Comparison of ENCODE assay signal across 9 mouse cellular contexts in genomic region chr16:33562874-33563537, GRCm38 (mm10). TPM values are rescaled to one million over a fixed set of nuclear protein-coding genes. Genes with fewer than 3 reads are reported as not detected.
DNase-seq lines count a peak whose midpoint lies in the region; ATAC-seq lines count a peak whose summit lies in the region.
"Had no signal": no experiment of that assay in that cellular context is flagged by ENCODE, and none has a peak within 500 bp of the region (broad histone marks: within the 10 kb centered on the region; RNA-seq: fewer than 3 reads in every experiment).

No protein-coding gene starts in this region.

- peak; percentile 66 for DNase-seq in kidney, postnatal 14 days
- no peak for DNase-seq in ovary, postnatal 14 days (ENCODE audit: low spot score)
- no peak for DNase-seq in spleen, postnatal 14 days (ENCODE audit: low spot score in 2 of 2)
- DNase-seq in MN1 (ENCODE audit: low spot score): no peak

- H3K9me3 ChIP-seq in midbrain, embryonic 13.5 days: no peaks in the 10 kb centered on the region
- no peaks in the 10 kb centered on the region for H3K9me3 ChIP-seq in midbrain, embryonic 15.5 days
- no peaks in the 10 kb centered on the region for H3K9me3 ChIP-seq in heart, embryonic 16.5 days (replicated peaks; ENCODE audit: control insufficient read depth, low read length)
- H3K9me3 ChIP-seq in stomach, embryonic 15.5 days: no peaks in the 10 kb centered on the region
- H3K9me3 ChIP-seq: forebrain, embryonic 12.5 days had no signal

- 0 out of 2 replicates have a peak overlapping the region, but pooled peaks have one; percentile 1 for H3K27ac ChIP-seq in midbrain, embryonic 13.5 days
- no peak overlapping the region for H3K27ac ChIP-seq in midbrain, embryonic 15.5 days
- H3K27ac ChIP-seq in heart, embryonic 16.5 days (ENCODE audit: low read length): peak overlapping the region; percentile 83
- H3K27ac ChIP-seq in stomach, embryonic 15.5 days: peak overlapping the region; percentile 84
- H3K27ac ChIP-seq: forebrain, embryonic 12.5 days had no signal

- H3K36me3 ChIP-seq in midbrain, embryonic 13.5 days: no peaks in the 10 kb centered on the region
- H3K36me3 ChIP-seq in midbrain, embryonic 15.5 days (replicated peaks): no peaks in the 10 kb centered on the region
- no peaks in the 10 kb centered on the region for H3K36me3 ChIP-seq in heart, embryonic 16.5 days (ENCODE audit: control insufficient read depth, insufficient read depth)
- H3K36me3 ChIP-seq in stomach, embryonic 15.5 days: no peaks in the 10 kb centered on the region
- H3K36me3 ChIP-seq: forebrain, embryonic 12.5 days had no signal

- H3K4me3 ChIP-seq in midbrain, embryonic 13.5 days (replicated peaks): no peak overlapping the region
- H3K4me3 ChIP-seq in midbrain, embryonic 15.5 days: no peak overlapping the region
- no peak overlapping the region for H3K4me3 ChIP-seq in heart, embryonic 16.5 days (ENCODE audit: low read length)
- H3K4me3 ChIP-seq in stomach, embryonic 15.5 days (replicated peaks): no peak overlapping the region
- H3K4me3 ChIP-seq: forebrain, embryonic 12.5 days had no signal

- no peak overlapping the region for H3K9ac ChIP-seq in midbrain, embryonic 13.5 days (replicated peaks)
- no peak overlapping the region for H3K9ac ChIP-seq in midbrain, embryonic 15.5 days
- peak overlapping the region; percentile 47; the same call in 1 of the 2 replicates for H3K9ac ChIP-seq in heart, embryonic 16.5 days (ENCODE audit: low read length)
- no peak overlapping the region for H3K9ac ChIP-seq in stomach, embryonic 15.5 days
- H3K9ac ChIP-seq: forebrain, embryonic 12.5 days had no signal

- no peak overlapping the region for H3K4me2 ChIP-seq in midbrain, embryonic 13.5 days (replicated peaks)
- H3K4me2 ChIP-seq in midbrain, embryonic 15.5 days: no peak overlapping the region
- 0 out of 2 replicates have a peak overlapping the region, but pooled peaks have one; percentile 5 for H3K4me2 ChIP-seq in heart, embryonic 16.5 days (ENCODE audit: low read depth, low read length)
- H3K4me2 ChIP-seq in stomach, embryonic 15.5 days: no peak overlapping the region
- H3K4me2 ChIP-seq: forebrain, embryonic 12.5 days had no signal

- no peaks in the 10 kb centered on the region for H3K27me3 ChIP-seq in midbrain, embryonic 13.5 days
- no peaks in the 10 kb centered on the region for H3K27me3 ChIP-seq in midbrain, embryonic 15.5 days (replicated peaks)
- H3K27me3 ChIP-seq in heart, embryonic 16.5 days (ENCODE audit: control insufficient read depth, insufficient read depth, low read length): no peaks in the 10 kb centered on the region
- H3K27me3 ChIP-seq in stomach, embryonic 15.5 days (replicated peaks): no peaks in the 10 kb centered on the region
- H3K27me3 ChIP-seq: forebrain, embryonic 12.5 days had no signal

- H3K4me1 ChIP-seq in midbrain, embryonic 13.5 days (replicated peaks): peaks cover 19% of the 10 kb centered on the region
- 0 out of 2 replicates have a peak, but pooled peaks cover 7% of the 10 kb centered on the region for H3K4me1 ChIP-seq in midbrain, embryonic 15.5 days
- peaks cover 22% of the 10 kb centered on the region for H3K4me1 ChIP-seq in heart, embryonic 16.5 days (ENCODE audit: control insufficient read depth, insufficient read depth, low read length)
- H3K4me1 ChIP-seq in stomach, embryonic 15.5 days: peaks cover 21% of the 10 kb centered on the region

- ATAC-seq in midbrain, embryonic 13.5 days: no peak
- no peak for ATAC-seq in midbrain, embryonic 15.5 days (replicated peaks)
- ATAC-seq in heart, embryonic 16.5 days (replicated peaks; ENCODE audit: extremely low read depth, insufficient read depth, low FRiP score): peak; percentile 7
- ATAC-seq in stomach, embryonic 15.5 days (ENCODE audit: insufficient read depth, low FRiP score, low read depth): peak; percentile 45

- WGBS in midbrain, embryonic 13.5 days: 80% methylated on average over 12 of the region's 12 CpGs
- WGBS in midbrain, embryonic 15.5 days: 83% methylated on average over 12 of the region's 12 CpGs
- 45% methylated on average over 12 of the region's 12 CpGs for WGBS in heart, embryonic 16.5 days
- 40% methylated on average over 12 of the region's 12 CpGs for WGBS in stomach, embryonic 15.5 days

RNA-seq across cellular contexts. Expression of gene Slc12a8, which starts 45.9 kb away (rescaled TPM):
- polyA plus RNA-seq in midbrain, embryonic 13.5 days (2015; fragmentation: Nextera tagmentation; extraction: Ambion mirVana): 0.50 and 0.63 TPM in 2 replicates
- 0.65 and 0.82 TPM in 2 replicates for polyA plus RNA-seq in midbrain, embryonic 15.5 days (2015; fragmentation: Nextera tagmentation; extraction: Ambion mirVana)
- 1.1 and 1.2 TPM in 2 replicates for polyA plus RNA-seq in heart, embryonic 16.5 days (2015; fragmentation: Nextera tagmentation; extraction: Ambion mirVana)
- 3.6 and 3.8 TPM in 2 replicates for polyA plus RNA-seq in stomach, embryonic 15.5 days (2015; fragmentation: Nextera tagmentation; extraction: Ambion mirVana)

Comparison
In these comparisons a context has a peak if more than half of its experiments do, and no peak if none do; other contexts are left out.
1. ATAC-seq: peak in heart, embryonic 16.5 days (single experiment) and stomach, embryonic 15.5 days (single experiment); none in midbrain, embryonic 13.5 days (single experiment) and midbrain, embryonic 15.5 days (single experiment).